Comparison of ENCODE assay signal across 25 mouse cellular contexts in genomic region chr16:92162289-92162688, GRCm38 (mm10).
A peak's percentile ranks its signal among the peaks of the same experiment; 100 is the strongest.
DNase-seq lines count a peak whose midpoint lies in the region; ATAC-seq and TF ChIP-seq lines count a peak whose summit lies in the region.
"Had no signal": no experiment of that assay in that cellular context is flagged by ENCODE, and none has a peak within 500 bp of the region (broad histone marks: within the 10 kb centered on the region; RNA-seq: fewer than 3 reads in every experiment).

No protein-coding gene starts in this region.

- 29% methylated on average over 4 of the region's 4 CpGs for WGBS in midbrain, embryonic 10.5 days
- 39% methylated on average over 4 of the region's 4 CpGs for WGBS in midbrain, postnatal 0 days

- H3K36me3 ChIP-seq in midbrain, embryonic 10.5 days = no peaks in the 10 kb centered on the region
- H3K36me3 ChIP-seq in midbrain, postnatal 0 days (ENCODE audit: insufficient read depth, low read length) = no peaks in the 10 kb centered on the region
- H3K36me3 ChIP-seq: embryonic facial prominence, embryonic 10.5 days; embryonic facial prominence, embryonic 12.5 days; forebrain, embryonic 15.5 days; G1E had no signal

- no peak overlapping the region for H3K4me2 ChIP-seq in midbrain, postnatal 0 days (ENCODE audit: low read depth, low read length, poor library complexity, severe bottlenecking)
- H3K4me2 ChIP-seq: embryonic facial prominence, embryonic 12.5 days; forebrain, embryonic 13.5 days; forebrain, embryonic 15.5 days had no signal

- no peak for ATAC-seq in midbrain, postnatal 0 days (ENCODE audit: low FRiP score)
- ATAC-seq: activated CD4-positive, CD25-positive, alpha-beta regulatory T cell, adult 4 months; CD4-positive, CD25-positive, alpha-beta regulatory T cell, adult 4 months; forebrain, embryonic 13.5 days; forebrain, embryonic 15.5 days; forebrain, postnatal 0 days; Patski had no signal

- peaks cover 62% of the 10 kb centered on the region for H3K4me1 ChIP-seq in midbrain, embryonic 10.5 days
- 0 out of 2 replicates have a peak, but pooled peaks cover 7% of the 10 kb centered on the region for H3K4me1 ChIP-seq in midbrain, postnatal 0 days (ENCODE audit: insufficient read depth, low read length)

- DNase-seq in midbrain, embryonic 10.5 days (ENCODE audit: low spot score) = no peak
- DNase-seq in midbrain, postnatal 0 days (ENCODE audit: low spot score) = no peak
- peak; percentile 71 for DNase-seq in embryo, embryonic 10 days (ENCODE audit: low spot score)
- peak; percentile 41 for DNase-seq in embryo, embryonic 11 days
- DNase-seq in right cerebral cortex, adult 2 months (ENCODE audit: low spot score in 2 of 2) = no peak
- no peak for DNase-seq in gastrocnemius, postnatal 36 days
- DNase-seq: adrenal gland, adult 8-10 months; adrenal gland, postnatal 14 days; adrenal gland, postnatal 36 days; B cell, adult 2 months; cerebellum, adult 11-12 months; cerebellum, adult 2 months; cerebellum, adult 9-10 months; cerebellum, postnatal 10 days; cerebellum, postnatal 25 days; forebrain, postnatal 0 days had no signal

- no peak for TF ChIP-seq CTCF in midbrain, postnatal 0 days (IDR thresholded peaks at IDR 0.05)

- intact Hi-C loops in gastrocnemius, postnatal 36 days (cut with DNase I) = no loop called here

- no peak overlapping the region for H3K4me3 ChIP-seq in midbrain, embryonic 10.5 days
- no peak overlapping the region for H3K4me3 ChIP-seq in midbrain, postnatal 0 days (ENCODE audit: low read depth, low read length)
- H3K4me3 ChIP-seq: embryonic facial prominence, embryonic 10.5 days; embryonic facial prominence, embryonic 12.5 days; forebrain, embryonic 13.5 days; forebrain, embryonic 15.5 days had no signal

- H3K9ac ChIP-seq in midbrain, postnatal 0 days (replicated peaks; ENCODE audit: low read length, poor library complexity, severe bottlenecking) = no peak overlapping the region
- H3K9ac ChIP-seq: embryonic facial prominence, embryonic 12.5 days; forebrain, embryonic 13.5 days; forebrain, embryonic 15.5 days; forebrain, postnatal 0 days had no signal

- H3K27ac ChIP-seq in midbrain, embryonic 10.5 days (replicated peaks) = peak overlapping the region; percentile 39; the same call in 1 of the 2 replicates
- no peak overlapping the region for H3K27ac ChIP-seq in midbrain, postnatal 0 days (ENCODE audit: low read depth, low read length)
- H3K27ac ChIP-seq: embryonic facial prominence, embryonic 10.5 days; embryonic facial prominence, embryonic 12.5 days; forebrain, embryonic 13.5 days; forebrain, embryonic 15.5 days had no signal

- no peaks in the 10 kb centered on the region; the same call in 1 of the 2 replicates for H3K9me3 ChIP-seq in midbrain, embryonic 10.5 days (replicated peaks)
- no peaks in the 10 kb centered on the region for H3K9me3 ChIP-seq in midbrain, postnatal 0 days (ENCODE audit: low read length)
- H3K9me3 ChIP-seq: embryonic facial prominence, embryonic 10.5 days; embryonic facial prominence, embryonic 12.5 days; forebrain, embryonic 13.5 days; forebrain, embryonic 15.5 days; G1E had no signal

- H3K27me3 ChIP-seq in midbrain, embryonic 10.5 days (ENCODE audit: low read depth, poor library complexity, severe bottlenecking) = peaks cover 8% of the 10 kb centered on the region; the same call in 1 of the 2 replicates
- H3K27me3 ChIP-seq in midbrain, postnatal 0 days (ENCODE audit: insufficient read depth, low read length) = no peaks in the 10 kb centered on the region
- H3K27me3 ChIP-seq: CH12.LX; embryonic facial prominence, embryonic 12.5 days; forebrain, embryonic 13.5 days; forebrain, embryonic 15.5 days; Patski had no signal

Comparison
In these comparisons a context has a peak if more than half of its experiments do, and no peak if none do; other contexts are left out.
1. DNase-seq: peak in embryo, embryonic 10 days (single experiment) and embryo, embryonic 11 days (single experiment); none in midbrain, embryonic 10.5 days (single experiment), midbrain, postnatal 0 days (single experiment), right cerebral cortex, adult 2 months (0 of 2) and gastrocnemius, postnatal 36 days (0 of 2).